Mouse (Mus musculus) brain, embryonic 14.5 days (tissue): ENCODE results near the gene Mrps21. TPM values are rescaled to one million over a fixed set of nuclear protein-coding genes. Genes with fewer than 3 reads are reported as not detected.
"Not testable (repeated sequence)": the region's sequence is repeated elsewhere in the genome, so short reads cannot be mapped to it uniquely, and the experiment has no call there.

Source experiments
- DNase-seq: peaks from one replicate; pipeline ENCODE4 v3.0.0-alpha.2; 2011; ENCODE audit warnings: low read depth
- CTCF ChIP-seq: fragments of 200-500 bp; IDR thresholded peaks from 2 replicates; pipeline ENCODE4 v1.5.1; 2012; ENCODE audit warnings: inconsistent platforms, mild to moderate bottlenecking, moderate library complexity, borderline replicate concordance; ENCODE audit not compliant: insufficient read depth, insufficient read length; ENCODE audit errors: extremely low read depth
- POLR2A ChIP-seq: fragments of 200-500 bp; IDR thresholded peaks from 2 replicates; pipeline ENCODE4 v1.6.1; 2012; ENCODE audit warnings: mild to moderate bottlenecking, inconsistent platforms, borderline replicate concordance; ENCODE audit not compliant: poor library complexity, insufficient read depth, insufficient read length, severe bottlenecking; ENCODE audit errors: extremely low read depth
- polyA plus RNA-seq: library from polyadenylated mRNA; depleted of rRNA; stranded (reverse); fragments of >200 nt; gene quantifications from 2 replicates; pipeline ENCODE4 v1.2.3, GENCODE M21; 2012

The Mrps21 gene
- polyA plus RNA-seq, 1 experiment = 148 TPM

GRCm38 (mm10) chr3:95901616-95902372 lies 30.5 kb upstream of the Mrps21 start:
- peak; percentile 13 for DNase-seq
- TF ChIP-seq POLR2A (no peak), CTCF (no peak)

GRCm38 (mm10) chr3:95899800-95900524 lies 28.6 kb upstream of the Mrps21 start:
- TF ChIP-seq POLR2A = no peak
- TF ChIP-seq CTCF = no peak
- DNase-seq = no peak

- not testable (repeated sequence) for DNase-seq
Measured at GRCm38 (mm10) chr3:95895501-95895900, 24.2 kb upstream of the Mrps21 start.

- peak; percentile 38 for DNase-seq
Measured at GRCm38 (mm10) chr3:95894317-95895160, 23.2 kb upstream of the Mrps21 start.

GRCm38 (mm10) chr3:95893606-95894316 lies 22.4 kb upstream of the Mrps21 start, which contains the start of gene Aph1a:
Aph1a (plus strand) TSS chr3:95893969.
- TF ChIP-seq POLR2A = peak; percentile 30; the same call in 1 of the 2 replicates
- peak; percentile 99 for DNase-seq

More at GRCm38 (mm10) chr3:95894317-95895160, 23.2 kb upstream of the Mrps21 start:
- TF ChIP-seq POLR2A = no peak
- TF ChIP-seq CTCF = no peak

GRCm38 (mm10) chr3:95893126-95893525 lies 21.8 kb upstream of the Mrps21 start:
- DNase-seq = no peak
- TF ChIP-seq CTCF (no peak), POLR2A (no peak)

- DNase-seq = peak; percentile 17
- TF ChIP-seq POLR2A (no peak), CTCF (no peak)
Measured at GRCm38 (mm10) chr3:95892066-95893052, 21.0 kb upstream of the Mrps21 start.

GRCm38 (mm10) chr3:95891211-95892065 lies 20.1 kb upstream of the Mrps21 start, which contains the start of gene BC028528:
BC028528 (minus strand) TSS chr3:95892005.
- no peak for TF ChIP-seq CTCF
- TF ChIP-seq POLR2A = no peak
- peak; percentile 32 for DNase-seq

- DNase-seq = no peak
- TF ChIP-seq CTCF (no peak), POLR2A (no peak)
Measured at GRCm38 (mm10) chr3:95889664-95890063, 18.3 kb upstream of the Mrps21 start.
